Mouse (Mus musculus) embryonic fibroblast, embryonic 13.5 days (primary cell): ENCODE measurements at regions not wholly inside any gene's neighbourhood (a gene's known extent, or its start where the extent isn't known, plus 50 kb on each side); places are given as distances from the start of the nearest gene placed in this dataset.

Experiments
- CTCF ChIP-seq: IDR thresholded peaks from 2 replicates; pipeline ENCODE4 v1.5.1; 2011; ENCODE audit warnings: mild to moderate bottlenecking, control low read depth, low read length, moderate library complexity, borderline replicate concordance; ENCODE audit not compliant: insufficient read depth
- POLR2A ChIP-seq: IDR thresholded peaks from 2 replicates; pipeline ENCODE4 v1.6.1; 2011; ENCODE audit warnings: low read depth, mild to moderate bottlenecking, control low read depth, low read length, moderate library complexity

DNA sequence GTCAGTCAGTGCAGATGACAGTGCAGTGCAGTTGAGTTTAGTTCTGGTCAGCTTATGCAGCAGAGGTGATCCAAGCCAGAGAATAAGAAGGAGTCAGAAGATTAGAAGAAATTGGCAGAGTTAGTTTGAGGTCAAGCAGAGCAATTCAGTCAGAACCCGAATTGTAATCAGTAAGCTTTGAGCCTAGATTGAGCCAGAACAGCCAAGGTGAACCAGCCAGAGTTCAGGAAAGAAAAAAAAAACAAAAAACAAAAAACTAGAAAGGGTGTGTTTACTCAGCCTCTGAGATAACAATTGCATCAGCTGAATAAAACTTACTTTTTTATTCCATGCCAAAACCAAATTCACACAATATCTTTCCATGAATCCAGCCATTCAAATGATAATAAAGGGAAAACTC, 396.3 kb downstream of the Zpld1 start:
- TF ChIP-seq CTCF: no peak
- no peak for TF ChIP-seq POLR2A
